Comparison of ENCODE assay signal across 19 mouse cellular contexts in the genomic region with DNA sequence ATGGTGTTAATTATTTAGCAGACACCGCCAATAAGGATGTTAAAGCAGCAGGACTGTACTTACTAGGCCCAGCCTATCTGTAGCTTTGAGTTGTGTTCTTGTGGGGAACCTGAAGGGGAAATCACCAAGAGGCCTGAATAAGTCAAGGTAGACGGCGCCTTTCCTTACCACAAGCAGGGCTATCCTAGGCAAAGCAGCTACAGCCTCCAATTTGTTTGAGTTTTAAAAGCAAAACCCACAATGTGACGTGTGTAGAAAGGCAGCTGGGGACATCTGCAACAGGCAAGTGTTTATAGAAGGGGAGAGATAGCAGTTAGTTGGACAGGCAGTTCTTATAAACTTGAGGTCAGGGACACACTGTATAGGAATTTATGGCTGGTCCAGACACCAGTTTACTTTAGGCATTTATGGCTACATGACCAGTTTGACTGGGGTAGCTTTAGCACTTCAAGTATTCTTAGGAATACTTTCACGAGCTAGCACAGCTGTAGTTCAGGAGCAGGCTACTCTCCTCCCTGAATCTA. TPM values are rescaled to one million over a fixed set of nuclear protein-coding genes. Genes with fewer than 3 reads are reported as not detected.
DNase-seq lines count a peak whose midpoint lies in the region; ATAC-seq and TF ChIP-seq lines count a peak whose summit lies in the region.
"Had no signal": no experiment of that assay in that cellular context is flagged by ENCODE, and none has a peak within 500 bp of the region (broad histone marks: within the 10 kb centered on the region; RNA-seq: fewer than 3 reads in every experiment).

No protein-coding gene starts in this region.

- TF ChIP-seq CTCF in lung, embryonic 14.5 days (IDR thresholded peaks at IDR 0.05; ENCODE audit: low read depth), result no peak

- no peak overlapping the region for H3K9ac ChIP-seq in lung, embryonic 14.5 days
- no peak overlapping the region for H3K9ac ChIP-seq in intestine, embryonic 15.5 days
- H3K9ac ChIP-seq in stomach, embryonic 16.5 days (ENCODE audit: low read length), result no peak overlapping the region
- H3K9ac ChIP-seq: forebrain, embryonic 13.5 days; heart, embryonic 13.5 days; hindbrain, embryonic 12.5 days; limb, embryonic 13.5 days; liver, embryonic 15.5 days; midbrain, embryonic 12.5 days; neural tube, embryonic 15.5 days had no signal

- peak; percentile 81 for ATAC-seq in lung, embryonic 14.5 days (ENCODE audit: insufficient read depth)
- ATAC-seq in intestine, embryonic 15.5 days, result peak; percentile 65
- peak; percentile 49; the same call in 1 of the 2 replicates for ATAC-seq in stomach, embryonic 16.5 days (ENCODE audit: insufficient read depth, low FRiP score)
- ATAC-seq: forebrain, embryonic 13.5 days had no signal

- no peaks in the 10 kb centered on the region for H3K36me3 ChIP-seq in lung, embryonic 14.5 days (ENCODE audit: insufficient read depth)
- H3K36me3 ChIP-seq in intestine, embryonic 15.5 days, result no peaks in the 10 kb centered on the region
- H3K36me3 ChIP-seq in stomach, embryonic 16.5 days (ENCODE audit: control insufficient read depth, insufficient read depth, low read length), result no peaks in the 10 kb centered on the region
- H3K36me3 ChIP-seq: heart, embryonic 13.5 days; hindbrain, embryonic 12.5 days; limb, embryonic 13.5 days; liver, embryonic 15.5 days; midbrain, embryonic 12.5 days; neural tube, embryonic 15.5 days had no signal

- no peaks in the 10 kb centered on the region for H3K27me3 ChIP-seq in lung, embryonic 14.5 days (ENCODE audit: insufficient read depth, low read length)
- no peaks in the 10 kb centered on the region for H3K27me3 ChIP-seq in intestine, embryonic 15.5 days (replicated peaks)
- no peaks in the 10 kb centered on the region for H3K27me3 ChIP-seq in stomach, embryonic 16.5 days (ENCODE audit: control insufficient read depth, insufficient read depth, low read length)
- H3K27me3 ChIP-seq: forebrain, embryonic 13.5 days; heart, embryonic 13.5 days; hindbrain, embryonic 12.5 days; limb, embryonic 13.5 days; midbrain, embryonic 12.5 days; neural tube, embryonic 15.5 days had no signal

- no peak overlapping the region for H3K4me3 ChIP-seq in lung, embryonic 14.5 days (ENCODE audit: low read depth, low read length)
- H3K4me3 ChIP-seq in intestine, embryonic 15.5 days (replicated peaks), result no peak overlapping the region
- H3K4me3 ChIP-seq in stomach, embryonic 16.5 days (replicated peaks; ENCODE audit: low read length), result no peak overlapping the region
- H3K4me3 ChIP-seq: forebrain, embryonic 13.5 days; heart, embryonic 13.5 days; hindbrain, embryonic 12.5 days; limb, embryonic 13.5 days; liver, embryonic 15.5 days; midbrain, embryonic 12.5 days; neural tube, embryonic 15.5 days had no signal

- H3K4me2 ChIP-seq in lung, embryonic 14.5 days, result no peak overlapping the region
- H3K4me2 ChIP-seq in intestine, embryonic 15.5 days (replicated peaks), result no peak overlapping the region
- no peak overlapping the region for H3K4me2 ChIP-seq in stomach, embryonic 16.5 days (ENCODE audit: low read depth, low read length)
- H3K4me2 ChIP-seq: forebrain, embryonic 13.5 days; heart, embryonic 13.5 days; hindbrain, embryonic 12.5 days; limb, embryonic 13.5 days; liver, embryonic 15.5 days; midbrain, embryonic 12.5 days; neural tube, embryonic 15.5 days had no signal

- 40% methylated on average over 5 of the region's 5 CpGs for WGBS in lung, embryonic 14.5 days
- 36% methylated on average over 5 of the region's 5 CpGs for WGBS in intestine, embryonic 15.5 days
- WGBS in stomach, embryonic 16.5 days, result 50% methylated on average over 5 of the region's 5 CpGs

- intact Hi-C loops in left cerebral cortex, postnatal 14 days (cut with DNase I), result no loop called here

- DNase-seq in lung, embryonic 14.5 days, result peak; percentile 79
- DNase-seq in lung, postnatal 4 days, result no peak
- peak; percentile 21 for DNase-seq in NIH3T3 (ENCODE audit: low read depth)
- no peak for DNase-seq in kidney, adult 18-20 months
- no peak for DNase-seq in left cerebral cortex, postnatal 14 days (ENCODE audit: low spot score in 2 of 2)
- DNase-seq: adrenal gland, postnatal 14 days; cerebellum, adult 8-10 months; kidney, adult 9 months; kidney, postnatal 36 days; thymus, postnatal 14 days had no signal

- H3K9me3 ChIP-seq in lung, embryonic 14.5 days (ENCODE audit: low read depth, low read length), result no peaks in the 10 kb centered on the region
- no peaks in the 10 kb centered on the region for H3K9me3 ChIP-seq in intestine, embryonic 15.5 days
- no peaks in the 10 kb centered on the region for H3K9me3 ChIP-seq in stomach, embryonic 16.5 days (replicated peaks; ENCODE audit: control insufficient read depth, low read length)
- H3K9me3 ChIP-seq: forebrain, embryonic 13.5 days; heart, embryonic 13.5 days; hindbrain, embryonic 12.5 days; limb, embryonic 13.5 days; liver, embryonic 15.5 days; midbrain, embryonic 12.5 days; neural tube, embryonic 15.5 days had no signal

- H3K4me1 ChIP-seq in lung, embryonic 14.5 days (ENCODE audit: insufficient read depth), result peaks cover 12% of the 10 kb centered on the region
- H3K4me1 ChIP-seq in intestine, embryonic 15.5 days (replicated peaks), result peaks cover 25% of the 10 kb centered on the region
- peaks cover 26% of the 10 kb centered on the region for H3K4me1 ChIP-seq in stomach, embryonic 16.5 days (ENCODE audit: control insufficient read depth, insufficient read depth, low read length)

- H3K27ac ChIP-seq in lung, embryonic 14.5 days (ENCODE audit: low read depth), result peak overlapping the region; percentile 79
- peak overlapping the region; percentile 61 for H3K27ac ChIP-seq in intestine, embryonic 15.5 days
- peak overlapping the region; percentile 86 for H3K27ac ChIP-seq in stomach, embryonic 16.5 days (ENCODE audit: low read length)
- H3K27ac ChIP-seq: forebrain, embryonic 13.5 days; heart, embryonic 13.5 days; hindbrain, embryonic 12.5 days; limb, embryonic 13.5 days; liver, embryonic 15.5 days; midbrain, embryonic 12.5 days; neural tube, embryonic 15.5 days had no signal

RNA-seq across cellular contexts. Expression of a gene that starts 29.3 kb away (rescaled TPM):
- polyA plus RNA-seq in lung, embryonic 14.5 days (2014; fragmentation: Nextera tagmentation; extraction: Ambion mirVana), result 3.6 TPM in 2 replicates
- 4.8 and 4.9 TPM in 2 replicates for polyA plus RNA-seq in intestine, embryonic 15.5 days (2015; fragmentation: Nextera tagmentation; extraction: Ambion mirVana)
- 6.4 and 6.7 TPM in 2 replicates for polyA plus RNA-seq in stomach, embryonic 16.5 days (2015; fragmentation: Nextera tagmentation; extraction: Ambion mirVana)
- 10 to 100 TPM; 60.1 to 64.4 TPM for total RNA-seq in left cerebral cortex, postnatal 14 days (2021)

Comparison
In these comparisons a context has a peak if more than half of its experiments do, and no peak if none do; other contexts are left out.
1. DNase-seq: peak in lung, embryonic 14.5 days (single experiment) and NIH3T3 (single experiment); none in lung, postnatal 4 days (0 of 2), kidney, adult 18-20 months (single experiment) and left cerebral cortex, postnatal 14 days (0 of 2).
2. Peak in every context shown above with its lines, with median percentiles within 50 percentile points of each other: ATAC-seq and H3K27ac ChIP-seq.